Mouse (Mus musculus) kidney, adult 2 months (tissue): ENCODE measurements around the gene Steap3. TPM values are rescaled to one million over a fixed set of nuclear protein-coding genes. Genes with fewer than 3 reads are reported as not detected.

ENCODE experiments used
- DNase-seq: peaks from one replicate; pipeline ENCODE4 v3.0.0; 2021
- H3K27ac ChIP-seq: fragments of 200-500 bp; 2 replicates; pipeline ENCODE4 v1.5.1; 2012; ENCODE audit warnings: low read depth, low read length, control low read depth, inconsistent platforms; ENCODE audit not compliant: insufficient read depth
- H3K27me3 ChIP-seq: fragments of 200-500 bp; replicated peaks from 2 replicates; pipeline ENCODE4 v1.6.1; 2012; ENCODE audit warnings: mild to moderate bottlenecking, moderate library complexity, low read length, inconsistent platforms; ENCODE audit not compliant: control insufficient read depth, insufficient read depth
- H3K36me3 ChIP-seq: fragments of 200-500 bp; 2 replicates; pipeline ENCODE4 v1.6.1; 2012; ENCODE audit warnings: mild to moderate bottlenecking, moderate library complexity, low read length, inconsistent platforms; ENCODE audit not compliant: control insufficient read depth, insufficient read depth
- H3K4me1 ChIP-seq: fragments of 200-500 bp; 2 replicates; pipeline ENCODE4 v1.6.1; 2011; ENCODE audit warnings: low read length; ENCODE audit not compliant: control insufficient read depth, insufficient read depth
- H3K4me3 ChIP-seq: fragments of 200-500 bp; 2 replicates; pipeline ENCODE4 v1.5.1; 2011; ENCODE audit warnings: mild to moderate bottlenecking, low read depth, low read length, control low read depth; ENCODE audit not compliant: insufficient read depth
- CTCF ChIP-seq: fragments of 200-500 bp; conservative IDR thresholded peaks from 2 replicates; pipeline ENCODE4 v1.5.1; 2011; ENCODE audit warnings: low read depth, mild to moderate bottlenecking, control low read depth, low read length, moderate library complexity, mixed read lengths; ENCODE audit not compliant: insufficient read depth, insufficient read length
- POLR2A ChIP-seq: fragments of 200-500 bp; IDR thresholded peaks from one replicate; pipeline ENCODE4 v1.6.1; 2011; ENCODE audit warnings: low read depth, low read length, control low read depth
- WGBS: fragments of 180-500 bp; shearing (Covaris S2); methylation state at CpG from one replicate; pipeline ENCODE4 v1.1.7; 2018; 5-methylcytosine and 5-hydroxymethylcytosine counted together
- polyA plus RNA-seq: library from polyadenylated mRNA; depleted of rRNA; stranded (reverse); fragments of >200 nt; gene quantifications from 2 replicates; pipeline ENCODE4 v1.2.3, GENCODE M21; 2012

The Steap3 gene
- polyA plus RNA-seq, 1 experiment: 25.1 TPM

- Histone ChIP-seq H3K4me3 (no peak overlapping the region), H3K4me1 (0 out of 2 replicates have a peak, but pooled peaks cover 2% of the 10 kb centered on the region), H3K27me3 (no peaks in the 10 kb centered on the region), H3K36me3 (no peaks in the 10 kb centered on the region), H3K27ac (no peak overlapping the region)
- no peak for DNase-seq
- 83% methylated on average over 4 of the region's 4 CpGs for WGBS
- no peak for TF ChIP-seq POLR2A
- TF ChIP-seq CTCF: no peak
These were observed 97.5 kb downstream of the Steap3 start for GRCm38 (mm10) chr1:120174991-120175390.

- Histone ChIP-seq H3K36me3 (no peaks in the 10 kb centered on the region), H3K4me1 (0 out of 2 replicates have a peak, but pooled peaks cover 2% of the 10 kb centered on the region), H3K27ac (no peak overlapping the region), H3K4me3 (no peak overlapping the region), H3K27me3 (no peaks in the 10 kb centered on the region)
- DNase-seq: peak; percentile 54
- TF ChIP-seq POLR2A: no peak
- peak; percentile 41 for TF ChIP-seq CTCF
- WGBS: 46% methylated on average over 5 of the region's 5 CpGs
These were observed 100.5 kb downstream of the Steap3 start for GRCm38 (mm10) chr1:120171819-120172521.

- Histone ChIP-seq H3K4me3 (no peak overlapping the region), H3K27ac (no peak overlapping the region), H3K27me3 (no peaks in the 10 kb centered on the region), H3K4me1 (0 out of 2 replicates have a peak, but pooled peaks cover 2% of the 10 kb centered on the region), H3K36me3 (no peaks in the 10 kb centered on the region)
- no peak for DNase-seq
- 88% methylated on average over 7 of the region's 7 CpGs for WGBS
- TF ChIP-seq POLR2A (no peak), CTCF (no peak)
These were observed 102.2 kb downstream of the Steap3 start for GRCm38 (mm10) chr1:120170307-120170706.

GRCm38 (mm10) chr1:120168674-120169073 lies 103.8 kb downstream of the Steap3 start:
- Histone ChIP-seq H3K4me3 (no peak overlapping the region), H3K27me3 (no peaks in the 10 kb centered on the region), H3K27ac (no peak overlapping the region), H3K36me3 (no peaks in the 10 kb centered on the region), H3K4me1 (no peaks in the 10 kb centered on the region)
- TF ChIP-seq POLR2A: no peak
- TF ChIP-seq CTCF: no peak
- WGBS: 76% methylated on average over 7 of the region's 7 CpGs
- DNase-seq: no peak

- WGBS: 63% methylated on average over 4 of the region's 4 CpGs
- Histone ChIP-seq H3K36me3 (no peaks in the 10 kb centered on the region), H3K4me3 (no peak overlapping the region), H3K27me3 (no peaks in the 10 kb centered on the region), H3K27ac (no peak overlapping the region), H3K4me1 (no peaks in the 10 kb centered on the region)
- TF ChIP-seq POLR2A (no peak), CTCF (no peak)
- no peak for DNase-seq
These were observed 104.5 kb downstream of the Steap3 start for GRCm38 (mm10) chr1:120168016-120168415.

GRCm38 (mm10) chr1:120162616-120163015 lies 109.9 kb downstream of the Steap3 start:
- no peak overlapping the region for H3K4me3 ChIP-seq
- TF ChIP-seq POLR2A (no peak), CTCF (no peak)
- 71% methylated on average over 1 of the region's 1 CpGs for WGBS
- no peak overlapping the region for H3K27ac ChIP-seq
- no peaks in the 10 kb centered on the region for H3K36me3 ChIP-seq
- H3K4me1 ChIP-seq: no peaks in the 10 kb centered on the region
- H3K27me3 ChIP-seq: no peaks in the 10 kb centered on the region
- no peak for DNase-seq

GRCm38 (mm10) chr1:120161502-120161901 lies 111.0 kb downstream of the Steap3 start:
- no peaks in the 10 kb centered on the region for H3K27me3 ChIP-seq
- no peak for TF ChIP-seq CTCF
- TF ChIP-seq POLR2A: no peak
- H3K27ac ChIP-seq: no peak overlapping the region
- no peak overlapping the region for H3K4me3 ChIP-seq
- no peaks in the 10 kb centered on the region for H3K36me3 ChIP-seq
- DNase-seq: no peak
- H3K4me1 ChIP-seq: no peaks in the 10 kb centered on the region
- 71% methylated on average over 5 of the region's 5 CpGs for WGBS
